Mouse (Mus musculus) granulocyte monocyte progenitor cell, adult 5-6 weeks (primary cell): Measurements from ENCODE around the gene Rpusd2. TPM values are rescaled to one million over a fixed set of nuclear protein-coding genes. Genes with fewer than 3 reads are reported as not detected.
"Not testable (repeated sequence)": the region's sequence is repeated elsewhere in the genome, so short reads cannot be mapped to it uniquely, and the experiment has no call there.

ENCODE experiments used
- ATAC-seq: replicated peaks from 2 replicates; pipeline ENCODE4 v1.8.0; 2016; ENCODE audit warnings: mild to moderate bottlenecking, moderate TSS enrichment, inconsistent platforms; ENCODE audit not compliant: poor library complexity, severe bottlenecking
- total RNA-seq, 2 experiments: library from RNA; stranded (forward) in 1 of 2; stranded (reverse) in 1 of 2; fragments of 200-712, 200-1000 nt in 1 of 2; fragments of >200 nt in 1 of 2; fragmentation: Nextera tagmentation in 1 of 2; gene quantifications; 2 replicates each; pipeline ENCODE4 v1.2.3; 2014 to 2017

Rpusd2 gene
- total RNA-seq (2014; fragmentation: Nextera tagmentation) (15.8 and 16.0 TPM in 2 replicates), total RNA-seq (2017) (15.0 and 15.8 TPM in 2 replicates)

GRCm38 (mm10) chr2:119034656-119035396, at the start of gene Rpusd2:
Rpusd2 (plus strand) TSS chr2:119034790.
- peak; percentile 99 for ATAC-seq

DNA sequence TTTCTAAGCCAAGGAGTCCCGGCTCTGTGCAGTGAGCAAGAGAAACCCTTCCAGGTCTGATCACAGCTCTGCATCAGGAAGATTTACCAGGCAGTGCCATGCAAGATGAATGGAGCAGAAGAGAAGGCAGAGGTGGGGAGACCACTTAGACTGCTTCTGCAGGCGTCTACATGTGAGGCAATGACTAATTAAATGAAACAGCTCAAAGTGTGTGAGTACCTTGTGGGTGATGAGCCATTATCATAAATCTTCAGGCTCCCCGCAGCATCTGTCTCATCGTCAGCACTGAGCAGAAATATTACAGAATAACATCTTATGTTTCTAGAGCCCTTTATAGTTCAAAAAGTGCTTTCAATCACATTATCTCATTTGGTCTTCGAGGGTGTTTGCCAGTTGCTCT, 39.1 kb upstream of the Rpusd2 start:
- ATAC-seq: no peak

- ATAC-seq: no peak
Measured at GRCm38 (mm10) chr2:118995919-118996797, 38.4 kb upstream of the Rpusd2 start.

GRCm38 (mm10) chr2:118996798-118997105, 37.8 kb upstream of the Rpusd2 start:
- ATAC-seq: no peak

DNA sequence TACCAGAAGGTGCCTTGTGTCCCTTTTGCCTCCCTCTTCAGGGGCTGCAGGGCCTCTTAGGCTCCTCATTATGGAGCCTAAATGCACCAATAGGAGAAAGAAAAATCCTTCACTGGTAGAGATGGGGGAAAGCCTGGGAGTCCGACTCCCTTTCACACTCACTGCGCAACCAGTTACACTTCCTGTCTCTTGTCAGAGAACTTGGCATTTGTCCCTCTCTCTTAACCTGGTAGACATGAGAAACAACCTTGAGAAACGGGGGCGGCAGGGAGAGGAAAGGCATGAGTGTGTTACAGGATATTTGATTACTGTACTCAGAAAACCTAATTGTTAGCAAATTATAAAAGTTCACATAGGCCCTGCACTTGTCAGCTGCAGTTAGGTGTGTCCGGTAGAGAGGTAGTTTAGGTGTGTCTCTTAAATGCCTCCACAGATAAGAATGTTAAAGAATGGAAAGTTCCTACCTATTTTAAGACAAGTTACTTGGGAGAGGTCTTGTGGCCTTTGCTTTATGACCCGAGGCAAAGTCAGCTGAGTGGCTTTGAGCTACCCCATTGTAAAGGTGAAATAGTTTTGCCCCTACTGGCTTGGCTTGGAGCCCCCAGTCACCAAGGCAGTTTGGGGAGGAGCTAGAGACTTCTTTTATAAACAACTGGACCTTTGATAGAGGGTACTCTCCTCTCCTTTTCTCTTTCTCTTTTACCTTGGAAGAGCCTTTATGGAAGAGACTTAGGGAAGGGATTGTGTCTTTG, 36.3 kb upstream of the Rpusd2 start:
- ATAC-seq: peak; percentile 33; the same call in 1 of the 2 replicates

- ATAC-seq: no peak
Measured at GRCm38 (mm10) chr2:118999025-118999639, 35.5 kb upstream of the Rpusd2 start.

DNA sequence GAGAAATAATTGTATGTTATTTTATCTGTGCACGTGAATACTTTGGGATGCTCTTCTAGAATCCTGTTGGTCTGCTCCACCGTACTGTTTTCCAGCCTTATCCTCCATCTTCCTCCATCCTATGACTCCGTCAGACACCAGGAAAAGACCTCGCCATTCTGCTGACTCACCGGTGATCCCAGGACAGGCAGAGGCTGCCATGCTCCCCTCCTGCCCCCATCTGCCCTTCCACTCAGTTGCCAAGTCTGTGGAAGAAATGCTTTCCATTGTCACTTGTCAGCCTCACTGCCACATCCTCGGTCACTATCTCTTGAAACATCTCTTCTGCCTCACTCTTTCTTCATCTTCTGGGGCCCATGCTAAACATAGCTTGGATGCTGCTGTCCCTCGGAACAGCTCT, 27.7 kb upstream of the Rpusd2 start:
- ATAC-seq: no peak

GRCm38 (mm10) chr2:119009376-119009775, 25.2 kb upstream of the Rpusd2 start:
- ATAC-seq: no peak

- no peak for ATAC-seq
Measured at GRCm38 (mm10) chr2:119014989-119015388, 19.6 kb upstream of the Rpusd2 start.

- peak; percentile 99 for ATAC-seq
Measured at GRCm38 (mm10) chr2:119015604-119016180, 18.9 kb upstream of the Rpusd2 start.

DNA sequence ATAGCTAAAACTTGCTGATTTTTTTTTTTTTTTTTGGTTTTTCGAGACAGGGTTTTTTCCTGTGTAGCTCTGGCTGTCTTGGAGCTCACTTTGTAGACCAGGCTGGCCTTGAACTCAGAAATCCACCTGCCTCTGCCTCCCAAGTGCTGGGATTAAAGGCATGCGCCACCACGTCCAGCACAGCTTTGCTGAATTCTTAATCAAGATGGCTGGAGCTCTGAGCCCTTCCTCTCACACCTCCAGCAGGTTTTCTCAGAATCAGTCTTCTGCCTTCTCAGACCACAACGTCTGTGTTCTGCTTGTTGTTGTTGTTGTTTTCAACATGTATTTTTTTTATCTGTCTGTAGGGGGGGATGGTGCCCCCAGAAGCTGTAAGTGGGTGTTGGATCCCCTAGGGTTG, 18.3 kb upstream of the Rpusd2 start:
- not testable (repeated sequence) for ATAC-seq

- ATAC-seq: no peak
Measured at GRCm38 (mm10) chr2:119017647-119018046, 16.9 kb upstream of the Rpusd2 start.

GRCm38 (mm10) chr2:119018391-119019122, 16.0 kb upstream of the Rpusd2 start:
- no peak for ATAC-seq

DNA sequence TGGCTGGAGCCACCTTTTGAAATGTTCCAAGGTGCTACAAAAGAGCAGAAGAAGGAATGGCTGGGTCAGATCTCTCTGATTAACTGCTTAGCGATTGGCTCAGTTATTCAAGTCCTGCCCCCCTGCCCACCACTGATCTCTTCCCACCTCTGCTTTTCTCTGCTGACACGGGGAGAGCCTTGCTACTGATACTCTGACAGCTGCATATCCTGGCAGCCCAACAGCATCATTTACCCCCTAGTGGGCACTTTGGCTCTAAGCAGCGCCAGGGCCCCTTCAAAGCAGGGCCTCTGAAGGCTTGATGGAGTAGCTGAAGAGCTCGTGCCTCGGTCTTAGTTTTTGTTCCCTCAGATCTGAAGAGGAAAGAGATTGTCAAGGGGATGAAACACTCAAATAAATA, 15.5 kb upstream of the Rpusd2 start:
- ATAC-seq: no peak

DNA sequence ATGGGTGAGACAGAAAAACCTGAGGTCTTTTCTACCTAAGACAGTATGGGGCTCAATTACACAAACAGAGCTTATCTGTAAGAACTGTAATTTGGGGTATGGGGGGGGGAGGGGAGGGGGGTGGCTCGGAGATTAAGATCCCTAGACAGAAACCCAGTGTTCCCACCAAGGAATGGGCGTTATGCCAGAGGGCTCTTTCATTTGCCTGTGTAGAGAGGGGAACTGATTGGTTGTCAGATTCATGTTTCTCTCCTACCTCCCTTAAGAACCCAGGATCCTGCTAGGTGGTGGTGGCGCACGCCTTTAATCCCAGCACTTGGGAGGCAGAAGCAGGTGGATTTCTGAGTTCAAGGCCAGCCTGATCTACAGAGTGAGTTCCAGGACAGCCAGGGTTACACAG, 15.1 kb upstream of the Rpusd2 start:
- no peak for ATAC-seq

DNA sequence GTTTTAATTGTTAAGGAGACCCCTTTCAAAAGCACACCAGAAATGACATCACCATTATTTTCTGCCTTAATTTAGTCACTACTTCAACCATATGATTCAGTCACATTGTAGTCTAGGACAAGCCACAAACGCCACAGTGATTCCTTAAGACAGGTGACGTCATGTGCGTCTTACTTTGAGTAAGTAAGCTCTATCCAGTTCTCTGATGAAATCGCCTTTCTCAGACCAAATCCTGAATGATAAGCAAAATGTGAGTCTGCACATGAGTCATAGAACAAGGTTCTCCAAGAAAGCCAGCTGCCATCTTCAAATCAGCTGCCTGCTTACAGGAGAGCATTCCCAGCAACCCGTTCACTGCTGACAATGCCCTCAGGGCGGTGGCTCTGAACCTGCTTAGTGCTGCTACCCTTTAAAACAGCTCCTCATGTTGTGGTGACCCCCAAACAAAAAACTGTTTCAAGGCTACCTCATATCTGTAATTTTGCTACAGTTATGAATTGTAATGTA, 11.4 kb upstream of the Rpusd2 start:
- no peak for ATAC-seq

DNA sequence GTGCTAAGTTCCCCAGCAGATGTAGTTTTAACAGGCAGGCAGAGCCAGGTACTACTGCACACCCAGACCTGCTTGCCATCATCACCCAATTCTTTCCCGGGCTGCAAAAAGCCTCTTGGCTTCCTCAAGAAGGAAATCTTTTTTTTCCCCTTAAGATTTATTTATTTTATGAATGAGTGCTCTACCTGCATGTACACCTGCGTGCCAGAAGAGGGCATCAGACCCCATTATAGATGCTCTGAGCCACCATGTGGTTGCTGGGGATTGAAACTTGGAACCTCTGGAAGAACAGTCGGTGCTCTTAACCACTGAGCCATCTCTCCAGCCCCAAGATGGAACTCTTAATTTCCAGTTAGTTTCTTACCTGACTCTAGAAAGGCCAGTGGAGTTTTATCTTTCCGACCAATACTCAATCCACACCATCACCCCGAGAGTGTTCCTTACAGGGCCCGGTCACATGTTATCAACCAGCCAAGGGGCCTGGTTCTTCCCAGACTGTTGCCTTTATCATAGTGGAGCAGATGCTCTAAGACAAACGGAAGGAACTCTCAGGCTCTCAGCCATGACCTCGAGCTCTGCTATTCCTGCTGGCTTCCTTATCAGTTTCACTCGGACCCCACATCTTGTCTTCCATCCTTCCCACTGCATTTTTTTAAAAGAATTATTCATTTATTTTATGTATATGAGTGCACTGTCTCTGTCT, 9.9 kb upstream of the Rpusd2 start:
- ATAC-seq: no peak

- ATAC-seq: no peak
Measured at GRCm38 (mm10) chr2:119025239-119025616, 9.4 kb upstream of the Rpusd2 start.

- no peak for ATAC-seq
Measured at GRCm38 (mm10) chr2:119026951-119027350, 7.6 kb upstream of the Rpusd2 start.
